Mouse (Mus musculus) left cerebral cortex, postnatal 10 days (tissue): Measurements from ENCODE around the gene Mkks. TPM values are rescaled to one million over a fixed set of nuclear protein-coding genes. Genes with fewer than 3 reads are reported as not detected.
"Not testable (repeated sequence)": the region's sequence is repeated elsewhere in the genome, so short reads cannot be mapped to it uniquely, and the experiment has no call there.

ENCODE experiments used
- DNase-seq, 2 experiments: peaks; one replicate each; pipeline ENCODE4 v3.0.0; 2021 to 2022; ENCODE audit warnings: low spot score in 2 of 2, mixed read lengths in 1 of 2; ENCODE audit errors: extremely low spot score in 1 of 2
- intact Hi-C: fragments of 180-260 bp; cut with DNase I; formaldehyde crosslinking; loops from one replicate; pipeline ENCODE4 v1.15.1; 2025
- total RNA-seq, 2 experiments: library from RNA; stranded (reverse); gene quantifications; 2 replicates each; pipeline ENCODE4 v1.2.3; 2021

Mkks gene
- 10 to 100 TPM; 25.1 to 28.8 TPM for total RNA-seq

GRCm38 (mm10) chr2:136891068-136891950, at the start of gene Mkks, which contains the start of the genes Slx4ip and AL731706.1:
Gene Mkks (minus strand): TSS chr2:136891389.
Gene Slx4ip (plus strand): TSS chr2:136891218.
Gene AL731706.1 (minus strand): TSS chr2:136891389.
- intact Hi-C loops, result no loop called here
- peak; percentile 99 for DNase-seq

- intact Hi-C loops, result no loop called here
Observed at GRCm38 (mm10) chr2:136938249-136938648, 47.1 kb upstream of the Mkks start.

GRCm38 (mm10) chr2:136936391-136937288, 45.5 kb upstream of the Mkks start:
- no peak for DNase-seq
- intact Hi-C loops, result no loop called here

More at GRCm38 (mm10) chr2:136938249-136938648, 47.1 kb upstream of the Mkks start:
- DNase-seq, result no peak

- DNase-seq, result peak in 1 of 2 experiments; percentile 22
- intact Hi-C loops, result no loop called here
Observed at GRCm38 (mm10) chr2:136921003-136921408, 29.8 kb upstream of the Mkks start.

- DNase-seq, result no peak
- intact Hi-C loops, result no loop called here
Observed at GRCm38 (mm10) chr2:136920257-136920993, 29.2 kb upstream of the Mkks start.

GRCm38 (mm10) chr2:136919433-136919832, 28.2 kb upstream of the Mkks start:
- DNase-seq, result no peak
- intact Hi-C loops, result loop anchor here (5.0 to 10.0 kb wide), 2 partner anchors 165 to 1023 kb away; no protein-coding TSS in a partner anchor

GRCm38 (mm10) chr2:136914334-136914902, 23.2 kb upstream of the Mkks start:
- no peak for DNase-seq
- intact Hi-C loops, result loop anchor here (2.0 to 10.0 kb wide), 2 partner anchors 170 to 818 kb away; no protein-coding TSS in a partner anchor

- no peak for DNase-seq
- intact Hi-C loops, result loop anchor here (10.0 kb wide), 1 partner anchor 172 kb away; no protein-coding TSS in a partner anchor
Observed at GRCm38 (mm10) chr2:136913021-136913420, 21.8 kb upstream of the Mkks start.

- intact Hi-C loops, result loop anchor here (10.0 kb wide), 1 partner anchor 173 kb away; no protein-coding TSS in a partner anchor
- DNase-seq, result no peak
Observed at GRCm38 (mm10) chr2:136911958-136912411, 20.8 kb upstream of the Mkks start.

GRCm38 (mm10) chr2:136909298-136909697, 18.1 kb upstream of the Mkks start:
- DNase-seq, result no peak
- intact Hi-C loops, result no loop called here

- intact Hi-C loops, result no loop called here
- no peak for DNase-seq
Observed at GRCm38 (mm10) chr2:136908596-136908995, 17.4 kb upstream of the Mkks start.

- intact Hi-C loops, result no loop called here
- no peak for DNase-seq
Observed at GRCm38 (mm10) chr2:136896131-136896530, 4.9 kb upstream of the Mkks start.

- DNase-seq, result no peak
- intact Hi-C loops, result no loop called here
Observed at GRCm38 (mm10) chr2:136894494-136894893, 3.3 kb upstream of the Mkks start.

GRCm38 (mm10) chr2:136891951-136892371, 772 bp upstream of the Mkks start:
- peak; percentile 95 to 99 for DNase-seq
- intact Hi-C loops, result no loop called here

GRCm38 (mm10) chr2:136890716-136891067, 497 bp downstream of the Mkks start:
- intact Hi-C loops, DNase-seq: not testable (repeated sequence)

- intact Hi-C loops, result loop anchor here (2.0 to 5.0 kb wide), 2 partner anchors 175 to 402 kb away; partner anchors contain the start of gene Snap25
- peak in 1 of 2 experiments; percentile 47 for DNase-seq
Observed at GRCm38 (mm10) chr2:136886846-136887245, 4.3 kb downstream of the Mkks start.

GRCm38 (mm10) chr2:136885579-136885978, 5.6 kb downstream of the Mkks start, which contains the start of gene AL731706.2:
Gene AL731706.2 (minus strand): TSS chr2:136885679.
- no peak for DNase-seq
- intact Hi-C loops, result loop anchor here (5.0 kb wide), 1 partner anchor 173 kb away; the partner anchor contains the start of gene Snap25
